Mouse (Mus musculus): ENCODE data around the gene Chrna10.

Chrna10 gene

GRCm38 (mm10) chr7:102080311-102080710 is 36.3 kb downstream of the Chrna10 start:
- no peak for DNase-seq

GRCm38 (mm10) chr7:102078517-102078916 is 38.1 kb downstream of the Chrna10 start:
- no peak for DNase-seq

GRCm38 (mm10) chr7:102076714-102077296 is 39.8 kb downstream of the Chrna10 start:
- no peak for DNase-seq

GRCm38 (mm10) chr7:102066363-102066762 is 50.3 kb downstream of the Chrna10 start:
- no peak for DNase-seq

- DNase-seq = peak; percentile 96
These were observed 51.4 kb downstream of the Chrna10 start, which contains the start of the genes Rnf121, Xndc1 and Xntrpc for GRCm38 (mm10) chr7:102065046-102065891. Rnf121 (minus strand) TSS chr7:102065469. Xndc1 (plus strand) TSS chr7:102065511. Xntrpc (plus strand) TSS chr7:102065713.

- DNase-seq = no peak
These were observed 52.0 kb downstream of the Chrna10 start for GRCm38 (mm10) chr7:102064655-102065045.

- no peak for DNase-seq
These were observed 52.7 kb downstream of the Chrna10 start for GRCm38 (mm10) chr7:102063891-102064290.

- DNase-seq = no peak
These were observed 54.4 kb downstream of the Chrna10 start for GRCm38 (mm10) chr7:102062203-102062602.

GRCm38 (mm10) chr7:102061353-102061752 is 55.3 kb downstream of the Chrna10 start:
- no peak for DNase-seq
